ENCODE assay signal across 8 mouse cellular contexts in the genomic region with DNA sequence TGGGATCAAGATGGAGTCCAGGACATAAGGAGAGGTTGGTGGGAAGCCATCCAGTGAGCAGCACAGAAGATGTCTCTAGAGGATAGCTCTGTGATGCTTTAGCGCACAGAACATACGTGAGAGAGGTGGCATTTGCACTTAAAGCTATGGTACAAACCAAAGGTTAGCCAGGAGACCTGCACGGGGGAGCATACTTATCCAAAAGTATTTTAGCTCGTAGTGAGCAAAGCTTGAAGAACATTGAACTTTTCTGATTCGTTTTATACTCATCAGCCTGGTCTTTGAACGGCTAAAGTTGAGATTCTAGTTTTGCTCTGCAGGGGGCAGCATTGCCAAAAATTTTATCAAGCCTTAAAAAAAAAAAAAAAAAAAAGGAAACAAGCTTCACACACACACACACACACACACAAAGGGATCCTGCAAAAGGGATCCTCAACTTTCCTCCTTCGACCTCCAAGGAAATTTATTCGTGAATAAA. TPM values are rescaled to one million over a fixed set of nuclear protein-coding genes. Genes with fewer than 3 reads are reported as not detected.
DNase-seq lines count a peak whose midpoint lies in the region; ATAC-seq and TF ChIP-seq lines count a peak whose summit lies in the region.

No protein-coding gene starts in this region.

- peak; percentile 39; the same call in 1 of the 2 replicates for TF ChIP-seq CTCF in cerebellum, adult 2 months (IDR thresholded peaks at IDR 0.05; ENCODE audit: borderline replicate concordance, insufficient read depth, low read depth, low read length)

- DNase-seq in cerebellum, adult 11-12 months, result no peak
- peak; percentile 75 for DNase-seq in A20 (ENCODE audit: low read depth, low spot score)
- peak; percentile 45 for DNase-seq in cerebellum, adult 2 months
- DNase-seq in kidney, postnatal 36 days, result peak; percentile 50 to 83

- no peaks in the 10 kb centered on the region for H3K4me1 ChIP-seq in cerebellum, adult 2 months (ENCODE audit: control insufficient read depth, insufficient read depth, low read length)
- H3K4me1 ChIP-seq in heart, embryonic 16.5 days (ENCODE audit: control insufficient read depth, insufficient read depth, low read length), result peaks cover 4% of the 10 kb centered on the region
- H3K4me1 ChIP-seq in stomach, embryonic 15.5 days, result no peaks in the 10 kb centered on the region; the same call in 1 of the 2 replicates

- H3K4me3 ChIP-seq in cerebellum, adult 2 months (replicated peaks; ENCODE audit: insufficient read depth, low read depth, low read length), result no peak overlapping the region
- no peak overlapping the region for H3K4me3 ChIP-seq in heart, embryonic 16.5 days (ENCODE audit: low read length)
- H3K4me3 ChIP-seq in stomach, embryonic 15.5 days (replicated peaks), result no peak overlapping the region

- 4% methylated on average over 8 of the region's 8 CpGs for WGBS in cerebellum, adult 2 months
- 22% methylated on average over 8 of the region's 8 CpGs for WGBS in heart, embryonic 16.5 days
- WGBS in stomach, embryonic 15.5 days, result 25% methylated on average over 8 of the region's 8 CpGs

- H3K9me3 ChIP-seq in heart, embryonic 16.5 days (replicated peaks; ENCODE audit: control insufficient read depth, low read length), result no peaks in the 10 kb centered on the region
- no peaks in the 10 kb centered on the region for H3K9me3 ChIP-seq in stomach, embryonic 15.5 days

- H3K4me2 ChIP-seq in heart, embryonic 16.5 days (ENCODE audit: low read depth, low read length), result peak overlapping the region; percentile 38; the same call in 1 of the 2 replicates
- H3K4me2 ChIP-seq in stomach, embryonic 15.5 days, result peak overlapping the region; percentile 32; the same call in 1 of the 2 replicates

- H3K9ac ChIP-seq in heart, embryonic 16.5 days (ENCODE audit: low read length), result no peak overlapping the region
- no peak overlapping the region for H3K9ac ChIP-seq in stomach, embryonic 15.5 days

- H3K27me3 ChIP-seq in cerebellum, adult 2 months (ENCODE audit: control insufficient read depth, insufficient read depth, low read length), result no peaks in the 10 kb centered on the region
- no peaks in the 10 kb centered on the region for H3K27me3 ChIP-seq in heart, embryonic 16.5 days (ENCODE audit: control insufficient read depth, insufficient read depth, low read length)
- H3K27me3 ChIP-seq in stomach, embryonic 15.5 days (replicated peaks), result 0 out of 2 replicates have a peak, but pooled peaks cover 3% of the 10 kb centered on the region

- H3K36me3 ChIP-seq in heart, embryonic 16.5 days (ENCODE audit: control insufficient read depth, insufficient read depth), result no peaks in the 10 kb centered on the region
- no peaks in the 10 kb centered on the region for H3K36me3 ChIP-seq in stomach, embryonic 15.5 days

- peak; percentile 56; the same call in 1 of the 2 replicates for ATAC-seq in cerebellum, adult (ENCODE audit: insufficient number of reproducible peaks, low FRiP score, low TSS enrichment)
- ATAC-seq in heart, embryonic 16.5 days (replicated peaks; ENCODE audit: extremely low read depth, insufficient read depth, low FRiP score), result no peak
- ATAC-seq in megakaryocyte, adult 5-6 weeks (ENCODE audit: poor library complexity, severe bottlenecking), result peak; percentile 43
- no peak for ATAC-seq in stomach, embryonic 15.5 days (ENCODE audit: insufficient read depth, low FRiP score, low read depth)

- no peak overlapping the region for H3K27ac ChIP-seq in cerebellum, adult 2 months (ENCODE audit: insufficient read depth, low read length)
- H3K27ac ChIP-seq in heart, embryonic 16.5 days (ENCODE audit: low read length), result no peak overlapping the region
- no peak overlapping the region for H3K27ac ChIP-seq in stomach, embryonic 15.5 days

- no peak for TF ChIP-seq POLR2A in cerebellum, adult 2 months (IDR thresholded peaks at IDR 0.05; ENCODE audit: borderline replicate concordance, insufficient read depth, low read length)

RNA-seq across cellular contexts. Expression of a gene that starts 16.6 kb away (rescaled TPM):
- polyA plus RNA-seq in cerebellum, adult 2 months (2012; rRNA removed), result 27.0 and 30.2 TPM in 2 replicates
- 62.2 and 77.3 TPM in 2 replicates for polyA plus RNA-seq in heart, embryonic 16.5 days (2015; fragmentation: Nextera tagmentation; extraction: Ambion mirVana)
- total RNA-seq in megakaryocyte, adult 5-6 weeks (2015), result 68.3 and 69.2 TPM in 2 replicates
- 35.9 and 37.7 TPM in 2 replicates for total RNA-seq in megakaryocyte, adult 5-6 weeks (2017)
- 79.7 and 87.3 TPM in 2 replicates for polyA plus RNA-seq in stomach, embryonic 15.5 days (2015; fragmentation: Nextera tagmentation; extraction: Ambion mirVana)

RNA-seq across cellular contexts. Expression of a gene that starts 57.4 kb away (rescaled TPM):
- 0.60 and 1.4 TPM in 2 replicates for polyA plus RNA-seq in cerebellum, adult 2 months (2012; rRNA removed)
- polyA plus RNA-seq in heart, embryonic 16.5 days (2015; fragmentation: Nextera tagmentation; extraction: Ambion mirVana), result 0.91 and 2.0 TPM in 2 replicates
- total RNA-seq in megakaryocyte, adult 5-6 weeks (2015), result 2.9 TPM in 1 of 2 replicates, not detected in the other
- total RNA-seq in megakaryocyte, adult 5-6 weeks (2017), result not detected in 2 replicates
- polyA plus RNA-seq in stomach, embryonic 15.5 days (2015; fragmentation: Nextera tagmentation; extraction: Ambion mirVana), result 0.09 TPM in 1 of 2 replicates, not detected in the other

Comparison
In these comparisons a context has a peak if more than half of its experiments do, and no peak if none do; other contexts are left out.
1. ATAC-seq: peak in cerebellum, adult (single experiment) and megakaryocyte, adult 5-6 weeks (single experiment); none in heart, embryonic 16.5 days (single experiment) and stomach, embryonic 15.5 days (single experiment).